Mouse (Mus musculus) heart, postnatal 0 days (tissue): ENCODE data around the gene Prc1.

Experiments used
- CTCF ChIP-seq: IDR thresholded peaks from 2 replicates; pipeline ENCODE4 v1.5.1; 2016; ENCODE audit warnings: antibody characterized with exemption, control low read depth, low read depth
- EP300 ChIP-seq: IDR thresholded peaks from 2 replicates; pipeline ENCODE4 v1.6.1; 2016; ENCODE audit warnings: antibody characterized with exemption, low read depth

DNA sequence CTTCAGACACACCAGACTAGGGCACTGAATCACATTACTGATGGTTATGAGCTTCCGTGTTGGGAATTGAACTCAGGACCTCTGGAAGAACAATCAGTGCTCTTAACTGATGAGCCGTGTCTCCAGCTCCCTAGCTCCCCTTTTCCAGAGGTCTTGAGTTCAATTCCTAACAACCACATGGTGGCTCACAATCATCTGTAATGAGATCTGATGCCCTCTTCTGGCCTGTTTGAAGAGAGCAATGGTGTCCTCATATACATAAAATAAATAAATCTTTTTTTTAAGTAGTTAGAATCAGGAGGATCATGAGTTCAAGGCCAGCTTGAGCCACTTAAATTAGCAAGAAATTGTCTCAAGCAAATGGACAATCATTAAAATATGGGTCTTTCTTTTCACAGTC, 38.3 kb upstream of the Prc1 start:
- TF ChIP-seq CTCF (0 out of 2 replicates have a peak, but pooled peaks have one; percentile 17), EP300 (no peak)
